Mouse (Mus musculus) c-Kit-positive CD71-positive TER-119-positive erythroid progenitor cells, embryonic 14.5 days (primary cell): ENCODE measurements around the gene C1qb.

ENCODE experiments used
- DNase-seq: peaks from one replicate; pipeline ENCODE4 v3.0.0-alpha.2; 2013; ENCODE audit warnings: low spot score

The C1qb gene

DNA sequence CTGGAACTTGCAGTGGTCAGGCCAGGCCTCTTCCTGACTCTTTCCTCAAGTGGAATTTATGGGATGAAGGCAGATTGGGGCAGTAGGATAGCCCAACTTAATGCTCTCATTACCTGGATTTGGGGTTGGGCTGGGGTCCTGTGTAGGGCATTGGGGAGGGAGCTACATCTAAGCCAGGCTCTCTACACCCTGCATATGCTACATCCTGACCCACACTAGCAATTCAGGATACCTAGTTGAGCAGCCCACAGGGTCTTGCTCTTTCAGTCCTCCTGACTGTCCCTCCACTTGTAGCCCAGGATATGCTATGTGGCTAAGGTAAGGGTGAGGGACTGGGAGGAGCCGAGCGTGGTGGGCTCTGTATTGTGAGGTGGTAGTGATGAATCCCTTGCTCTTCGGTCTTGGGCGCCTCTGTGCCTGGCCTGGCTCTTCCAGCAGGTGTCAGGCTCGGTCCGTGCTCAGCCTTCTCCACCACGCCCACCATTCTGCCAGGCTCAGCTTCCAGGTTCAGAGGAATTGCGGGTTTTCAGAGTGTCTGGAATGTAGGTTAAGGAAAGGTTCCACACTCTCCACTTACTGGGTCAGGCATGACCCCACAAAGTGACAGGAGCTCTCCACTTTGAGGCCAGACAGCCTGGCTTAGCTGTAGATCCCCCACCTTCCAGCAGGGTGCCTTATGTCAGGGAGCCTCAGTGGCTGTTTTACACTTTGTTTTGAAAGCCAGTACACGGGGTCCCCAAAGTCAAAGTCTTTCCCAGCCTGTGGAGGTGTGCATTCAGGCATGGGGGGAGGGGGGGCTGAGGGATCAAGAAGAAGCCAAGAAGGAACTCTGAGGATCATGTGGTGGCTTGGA lies 7.9 kb upstream of the C1qb start:
- no peak for DNase-seq

DNA sequence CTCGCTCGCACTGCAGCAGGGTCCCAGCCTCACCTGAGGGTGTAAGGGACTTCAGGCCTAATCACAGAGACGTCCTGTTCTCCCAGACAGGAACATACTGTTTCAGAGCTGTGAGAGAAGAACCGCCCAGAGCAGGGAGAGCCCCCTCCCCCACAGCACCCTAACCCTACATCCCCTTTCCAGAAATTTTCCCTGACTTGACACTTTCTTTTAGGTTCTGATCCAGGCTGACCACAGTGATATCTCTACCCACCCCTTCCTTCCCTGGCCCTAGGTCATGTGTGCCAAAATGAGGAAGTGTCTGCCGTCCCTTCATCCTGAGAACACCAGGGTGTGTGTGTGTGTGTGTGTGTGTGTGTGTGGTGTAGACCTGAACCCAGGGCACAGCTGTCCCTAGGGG lies 6.8 kb upstream of the C1qb start, which contains the start of gene C1qc:
Gene C1qc, minus strand, starts transcription at position 255 of the 400 bp plus-strand sequence.
- no peak for DNase-seq

DNA sequence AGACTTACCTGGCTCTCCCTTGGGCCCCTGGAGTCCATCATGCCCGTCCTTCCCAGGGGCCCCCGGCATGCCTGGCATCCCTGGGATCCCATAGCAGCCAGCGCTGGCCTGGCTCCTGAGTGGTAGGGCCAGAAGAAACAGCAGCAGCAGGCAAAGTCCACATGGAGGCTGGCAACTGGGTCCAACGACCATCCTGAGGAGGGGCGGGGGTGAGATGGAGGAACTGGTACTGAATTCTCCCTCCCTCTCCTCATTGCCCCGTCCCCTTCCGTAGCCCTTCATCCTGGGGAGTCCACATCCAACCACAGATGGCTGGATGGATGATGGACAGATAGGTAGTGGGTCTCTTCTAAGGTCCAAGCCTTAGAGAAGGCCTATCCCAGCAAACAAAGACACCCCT lies 6.4 kb upstream of the C1qb start:
- no peak for DNase-seq

DNA sequence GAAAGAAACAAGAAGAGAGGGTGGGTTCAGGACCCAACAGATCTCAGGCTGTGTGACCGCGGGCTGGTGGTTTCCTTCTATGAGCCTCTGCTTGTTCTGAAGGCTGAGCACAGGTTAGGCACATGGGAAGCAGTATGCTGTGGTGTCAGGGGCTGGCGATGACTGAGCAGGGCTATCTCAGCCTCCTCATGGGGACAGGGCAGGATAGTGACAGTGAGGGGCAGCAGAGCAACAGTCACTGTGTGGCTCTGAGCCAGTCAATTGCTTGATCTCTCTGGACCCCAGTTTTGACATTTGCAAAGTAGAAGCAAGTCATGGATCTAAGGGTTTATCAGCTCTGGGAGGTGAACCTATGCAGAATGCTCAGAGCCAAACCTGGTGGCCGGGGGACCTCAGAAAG lies 5.1 kb upstream of the C1qb start:
- no peak for DNase-seq

DNA sequence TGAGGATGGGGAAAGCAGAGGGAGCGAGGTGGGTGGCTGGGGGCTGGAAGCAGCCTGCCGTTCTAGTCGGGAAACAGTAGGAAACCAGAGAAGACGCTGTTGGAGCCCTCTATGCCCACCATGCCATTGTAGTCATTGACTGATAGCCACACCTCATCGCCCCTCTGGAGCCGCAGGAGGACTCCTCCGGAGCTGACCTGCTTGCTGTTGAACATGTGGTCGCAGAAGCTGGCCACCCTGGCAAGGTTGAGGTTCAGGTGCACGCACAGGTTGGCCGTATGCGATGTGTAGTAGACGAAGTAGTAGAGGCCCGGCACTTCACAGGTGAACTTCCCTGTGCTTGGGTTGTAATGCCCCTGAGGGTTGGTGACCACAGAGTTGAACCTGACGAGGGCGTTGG lies 4.0 kb upstream of the C1qb start:
- no peak for DNase-seq

DNA sequence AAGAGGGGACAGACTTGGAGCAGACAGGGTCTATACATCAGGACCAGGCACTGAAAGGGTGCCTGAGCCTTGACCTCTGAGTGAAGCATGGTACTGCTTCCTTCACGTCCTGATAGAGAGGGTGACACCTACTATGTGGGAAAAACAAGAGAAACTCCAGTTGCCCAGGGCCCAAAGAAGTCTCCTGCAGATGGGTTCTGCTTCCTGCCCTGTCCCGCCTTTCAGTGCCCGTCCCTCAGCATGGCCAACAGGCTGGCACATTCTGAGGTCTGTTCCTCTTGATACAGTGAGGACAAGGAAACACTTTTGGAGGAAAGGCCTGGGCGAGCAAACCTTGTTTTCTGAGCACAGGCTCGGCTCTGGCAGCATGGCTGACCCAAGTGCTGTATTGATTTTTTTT lies 1.7 kb upstream of the C1qb start:
- DNase-seq, result no peak

DNA sequence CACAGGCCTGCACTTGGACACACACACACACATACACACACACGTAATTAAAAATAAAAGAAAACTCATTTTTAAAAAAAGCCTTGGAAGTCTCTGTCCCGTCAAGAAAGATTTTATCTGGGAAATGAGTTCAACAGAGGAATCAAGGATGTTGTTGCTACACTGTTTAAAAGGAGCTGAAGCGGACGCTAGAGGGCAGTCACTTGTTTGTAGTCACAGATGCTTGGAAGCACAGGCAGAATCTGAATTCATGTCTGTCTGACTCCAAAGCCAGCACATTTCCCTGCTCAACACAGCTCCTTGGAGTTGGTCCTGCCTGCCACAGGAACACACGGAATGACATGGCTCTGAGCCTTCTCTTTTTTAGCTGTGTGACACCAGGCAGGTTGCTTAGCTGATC lies 7.4 kb downstream of the C1qb start:
- DNase-seq, result no peak

DNA sequence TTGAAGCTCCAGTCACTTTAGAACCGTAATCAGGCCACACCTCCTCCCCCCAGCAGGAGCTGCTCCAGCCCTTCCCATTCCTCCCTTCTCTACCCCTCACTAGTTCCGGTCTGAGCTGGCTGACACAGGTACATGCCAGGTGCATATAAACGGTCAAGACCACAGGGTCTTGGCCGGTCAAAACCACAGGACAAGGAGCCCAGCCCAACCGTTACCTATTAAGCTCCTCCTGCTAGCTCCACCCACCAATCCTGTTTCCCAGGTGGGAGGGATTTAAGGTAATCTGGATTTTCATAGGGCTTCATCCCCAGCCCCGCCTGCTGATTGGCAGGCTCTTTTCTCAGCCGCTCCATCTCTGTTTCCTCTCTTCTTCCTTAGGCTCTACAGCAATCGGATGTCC lies 7.8 kb downstream of the C1qb start:
- DNase-seq, result no peak

DNA sequence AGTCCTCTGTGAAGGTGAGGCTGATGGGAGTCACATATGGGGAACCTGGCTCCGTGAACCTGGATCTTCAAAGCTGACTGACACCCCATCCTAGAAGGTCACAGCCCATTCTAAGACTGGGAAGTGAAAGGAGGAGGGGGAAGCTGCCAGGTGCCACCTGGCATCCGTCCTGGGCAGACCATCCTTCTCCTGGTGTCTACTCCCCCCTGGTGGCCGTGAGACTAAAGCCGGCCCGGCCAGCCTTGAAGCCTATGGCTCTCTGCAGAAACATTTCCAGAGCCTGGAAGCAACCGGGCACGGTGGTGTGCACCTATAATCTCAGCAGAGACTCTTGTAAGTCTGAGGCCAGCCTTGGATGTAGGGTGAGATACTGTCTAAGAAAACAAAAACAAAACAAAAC lies 9.0 kb downstream of the C1qb start:
- DNase-seq, result no peak

DNA sequence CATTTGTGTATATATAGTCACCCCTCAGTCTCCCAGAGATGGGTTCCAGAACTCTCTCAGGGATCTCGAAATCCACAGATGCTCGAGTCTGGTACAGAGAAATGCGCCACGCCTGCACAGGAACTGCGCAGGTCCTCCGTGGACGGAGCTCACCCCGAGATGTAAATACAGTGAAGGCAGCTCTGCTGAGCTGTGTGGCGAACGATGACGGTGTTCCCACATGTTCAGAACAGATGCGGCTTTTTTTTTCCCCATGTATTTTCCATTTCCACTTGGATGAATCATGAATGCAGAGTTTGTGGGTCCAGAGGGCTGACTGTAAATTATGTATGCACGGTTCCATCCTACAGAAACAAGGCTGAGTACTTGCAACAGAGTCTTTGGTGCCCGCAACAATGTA lies 11.0 kb downstream of the C1qb start:
- DNase-seq, result no peak

DNA sequence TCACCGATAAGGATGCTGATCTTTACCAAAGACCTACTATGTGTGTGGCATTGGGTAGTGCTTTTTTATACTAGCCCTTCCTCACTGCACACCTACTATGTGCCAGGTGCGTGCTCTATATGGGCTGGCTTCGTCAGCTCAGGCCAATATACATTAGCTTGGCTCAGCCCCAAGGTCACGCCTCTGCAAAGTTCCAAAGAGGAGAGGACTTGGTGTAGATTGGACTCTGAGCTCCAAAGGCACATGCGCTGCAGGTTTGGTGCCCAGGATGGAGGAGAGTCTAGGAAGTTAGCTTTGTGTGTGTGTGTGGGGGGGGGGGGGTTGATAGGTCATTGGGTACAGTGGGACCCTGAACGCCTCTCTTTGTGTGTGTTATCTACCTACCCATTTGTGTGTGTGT lies 17.6 kb downstream of the C1qb start:
- no peak for DNase-seq

DNA sequence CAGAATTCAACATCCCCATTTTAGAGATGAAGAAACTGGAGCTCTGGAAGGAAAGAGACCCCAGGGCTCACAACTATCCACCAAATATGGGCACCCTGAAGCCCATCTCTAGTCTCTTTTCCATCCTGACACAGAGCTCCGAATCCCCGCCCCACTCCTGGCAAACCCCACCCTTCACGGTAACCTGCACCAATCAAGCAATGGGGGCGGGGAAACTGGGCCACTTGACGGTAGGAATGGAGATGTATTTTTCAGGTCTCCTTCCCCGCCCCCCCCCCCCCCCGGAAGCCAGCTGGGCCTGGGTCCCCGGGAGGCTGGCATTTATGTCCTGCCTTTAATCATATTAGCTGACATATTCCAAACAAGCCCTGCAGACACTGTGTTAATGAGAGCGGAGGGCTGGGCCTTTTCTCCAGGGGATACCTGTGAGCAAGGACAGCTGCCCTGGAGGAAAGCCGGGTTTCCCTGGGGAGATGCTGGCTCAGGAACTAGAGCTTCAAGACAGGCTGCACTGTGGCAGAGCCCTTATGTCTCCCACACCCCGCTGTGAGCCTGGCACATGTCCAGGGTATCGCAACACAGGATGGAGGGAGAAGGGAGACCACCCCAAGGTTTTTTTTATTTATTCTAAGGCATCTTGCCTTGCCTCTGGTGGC lies 18.2 kb downstream of the C1qb start:
- no peak for DNase-seq

DNA sequence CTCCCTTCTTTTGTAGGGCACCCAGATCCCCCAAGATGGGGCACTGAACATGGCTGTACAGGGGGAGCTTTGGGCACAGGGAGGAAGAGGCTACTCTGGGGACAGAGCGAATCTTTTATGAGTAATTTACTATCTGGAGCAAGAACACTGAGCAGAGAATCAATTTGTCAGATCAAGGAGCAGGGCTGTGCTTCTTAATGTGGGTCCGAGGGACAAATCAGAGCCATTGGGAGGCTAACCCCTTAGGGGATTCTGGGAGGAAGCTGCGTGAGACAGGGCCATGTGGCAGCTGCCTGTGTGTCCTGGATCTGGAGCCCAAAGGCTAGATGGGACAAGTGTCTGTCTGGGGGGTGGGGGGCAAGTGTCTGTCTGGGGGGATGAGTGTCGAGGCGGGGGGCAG lies 20.5 kb downstream of the C1qb start:
- DNase-seq, result no peak

DNA sequence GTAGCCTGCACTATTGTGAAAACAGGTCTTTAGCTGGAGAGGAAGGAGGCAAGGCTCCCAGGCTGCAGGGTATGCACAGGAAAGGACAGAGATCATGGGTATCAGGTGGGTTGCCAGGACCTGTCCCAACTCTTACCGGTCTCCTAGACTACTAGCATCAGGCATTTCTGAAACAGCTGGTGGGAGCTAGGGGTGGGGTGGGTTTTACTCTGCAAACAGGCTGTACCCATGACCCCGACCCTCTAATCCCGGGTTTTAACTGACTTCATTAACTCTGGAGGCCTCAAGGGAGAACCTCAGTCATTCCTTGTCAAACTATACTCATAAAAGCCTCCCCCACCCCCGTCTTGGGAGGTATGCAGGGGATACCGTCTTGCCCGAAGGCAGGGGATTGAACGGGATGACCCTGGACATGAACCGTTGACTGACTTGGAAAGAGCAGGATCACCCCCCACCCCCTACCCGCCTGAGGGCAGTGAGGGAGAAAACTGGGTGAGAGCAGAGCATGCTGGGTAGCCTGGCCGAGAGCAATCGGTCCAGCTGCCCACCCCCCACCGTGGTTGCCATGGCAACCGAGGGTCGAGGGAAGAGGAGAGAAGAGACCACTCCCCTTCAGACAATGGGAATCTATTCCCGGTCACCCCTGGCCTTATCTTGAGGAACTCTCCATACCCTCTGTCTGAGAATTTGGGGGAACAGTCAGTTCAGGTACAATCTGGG lies 21.1 kb downstream of the C1qb start:
- no peak for DNase-seq

DNA sequence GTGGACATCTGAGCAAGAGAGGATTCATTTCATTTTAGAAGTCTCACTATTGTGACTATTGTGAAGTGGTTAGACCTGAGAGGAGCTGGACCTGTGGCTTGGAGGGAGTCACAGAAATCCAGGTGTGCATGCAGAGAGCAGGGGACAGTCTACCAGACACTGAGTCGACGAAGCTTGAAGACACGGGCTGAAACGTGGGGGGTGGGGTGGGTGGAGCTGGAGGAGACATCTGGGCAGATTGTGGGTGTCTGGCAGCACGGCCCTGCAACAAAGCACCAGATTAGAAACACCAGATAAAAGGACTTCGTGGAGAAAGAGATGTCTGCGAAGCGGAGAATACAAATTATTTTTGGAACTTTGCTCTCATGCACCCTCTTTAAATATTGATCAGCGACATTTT lies 22.5 kb downstream of the C1qb start:
- no peak for DNase-seq

DNA sequence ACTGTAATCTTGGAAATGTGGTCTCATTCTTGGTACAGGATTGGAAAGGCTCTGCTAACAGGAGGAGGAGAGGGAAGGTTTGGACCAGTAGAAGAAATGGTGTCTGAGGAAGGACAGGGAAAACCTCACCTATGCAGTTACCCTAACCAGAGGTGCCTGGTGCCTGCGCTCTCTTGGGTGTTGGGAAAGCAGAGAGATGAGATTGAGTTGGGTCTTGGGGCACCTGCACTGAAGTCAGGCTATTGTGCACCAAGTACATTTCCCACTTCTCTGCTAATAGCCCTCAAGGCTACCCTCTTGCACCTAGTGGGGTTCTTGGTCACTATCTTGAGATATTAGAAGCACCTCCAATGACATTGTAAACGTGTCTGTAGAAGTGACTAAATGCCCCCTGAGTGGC lies 23.6 kb downstream of the C1qb start:
- no peak for DNase-seq

DNA sequence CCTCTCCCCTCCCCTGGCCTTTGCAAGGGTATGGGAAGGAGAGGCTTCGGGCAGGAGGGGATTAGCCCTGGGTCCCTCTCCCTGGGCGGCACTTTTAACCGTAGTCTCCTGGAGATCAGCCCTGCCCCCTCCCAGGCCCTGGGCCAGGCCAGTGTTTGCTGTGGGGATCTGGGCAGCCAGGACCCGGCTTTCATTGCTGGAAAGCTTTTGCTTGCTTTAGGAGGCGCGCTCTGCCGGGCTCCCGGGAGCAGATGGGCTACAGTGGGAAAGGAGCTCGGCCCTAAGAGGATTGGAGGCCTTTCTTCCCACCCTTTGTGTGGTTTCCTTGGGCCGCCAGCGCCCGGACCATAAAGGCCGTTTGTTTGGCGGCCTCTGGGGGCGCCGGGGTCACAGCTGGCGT lies 24.2 kb downstream of the C1qb start:
- DNase-seq, result no peak

DNA sequence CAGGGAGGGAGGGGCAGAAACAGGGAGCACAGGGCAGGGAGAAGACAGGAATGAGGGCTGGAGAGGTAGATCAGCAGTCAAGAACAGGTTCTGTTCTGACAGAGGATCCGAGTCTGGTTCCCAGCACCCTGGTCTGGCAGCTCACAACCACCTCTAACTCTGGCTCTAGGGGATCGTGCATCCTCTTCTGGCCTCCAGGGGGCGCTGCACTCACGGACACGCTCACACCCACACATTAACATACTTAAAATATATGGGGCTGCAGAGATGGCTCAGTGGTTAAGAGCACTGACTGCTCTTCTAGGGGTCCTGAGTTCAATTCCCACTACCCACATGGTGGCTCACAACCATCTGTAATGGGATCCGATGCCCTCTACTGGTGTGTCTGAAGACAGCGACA lies 26.0 kb downstream of the C1qb start:
- no peak for DNase-seq

DNA sequence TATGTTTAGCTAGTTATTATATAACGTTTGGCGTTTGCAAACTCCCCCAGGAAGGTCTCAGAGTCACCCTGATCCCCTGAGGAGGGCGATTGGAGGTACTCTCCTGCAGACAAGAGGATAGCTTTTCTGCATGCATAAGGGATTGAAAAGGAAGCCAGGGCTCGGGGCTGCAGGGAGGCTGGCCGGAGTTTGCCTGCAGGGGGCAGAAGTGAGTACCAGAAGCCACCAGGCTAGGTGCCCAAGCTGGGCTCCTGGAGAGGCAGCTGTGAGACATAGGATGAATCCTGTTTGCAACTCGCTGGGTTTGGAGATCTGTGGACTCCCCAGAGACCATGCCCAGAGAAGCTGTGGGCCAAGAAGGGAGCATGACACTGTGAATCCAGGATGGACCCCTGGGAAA lies 30.9 kb downstream of the C1qb start:
- DNase-seq, result no peak

DNA sequence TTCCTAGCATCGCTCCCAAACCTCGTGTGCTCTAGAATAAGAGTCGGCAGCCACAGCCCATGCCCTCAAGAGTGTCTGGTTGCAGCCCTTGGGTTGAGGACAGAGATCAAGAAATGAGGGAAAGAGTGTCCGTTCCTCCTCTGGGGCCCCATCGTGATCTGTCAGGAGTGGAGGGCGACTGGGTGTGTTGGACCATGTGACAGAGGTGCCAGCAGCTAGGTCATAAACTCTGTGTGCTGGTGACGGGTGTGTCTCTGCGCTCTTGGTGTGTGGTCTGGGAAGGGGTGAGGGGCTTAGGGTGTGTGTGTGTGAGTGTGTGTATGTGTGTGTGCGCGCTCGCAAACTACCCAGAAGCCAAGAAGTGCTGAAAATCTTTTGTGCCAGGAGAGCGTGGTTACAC lies 33.0 kb downstream of the C1qb start:
- no peak for DNase-seq

DNA sequence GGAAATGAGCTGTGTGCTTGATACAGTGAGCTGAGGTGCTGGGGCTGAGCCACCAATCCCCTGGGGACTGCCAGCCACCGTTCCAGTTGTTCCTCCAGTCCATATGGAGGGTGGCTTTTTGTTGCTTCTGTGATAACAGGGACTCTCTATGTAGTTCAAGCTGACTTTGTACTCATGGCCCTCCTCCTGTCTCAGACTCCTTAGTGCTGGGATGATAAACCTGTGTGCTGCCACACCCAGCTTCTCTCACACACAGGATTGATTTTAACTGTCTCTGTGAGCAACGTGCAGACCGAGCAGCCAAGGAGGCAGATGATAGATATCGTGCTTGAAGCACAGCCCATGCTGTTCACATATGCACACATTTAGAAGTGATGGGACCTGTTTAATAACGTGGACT lies 33.9 kb downstream of the C1qb start:
- no peak for DNase-seq

DNA sequence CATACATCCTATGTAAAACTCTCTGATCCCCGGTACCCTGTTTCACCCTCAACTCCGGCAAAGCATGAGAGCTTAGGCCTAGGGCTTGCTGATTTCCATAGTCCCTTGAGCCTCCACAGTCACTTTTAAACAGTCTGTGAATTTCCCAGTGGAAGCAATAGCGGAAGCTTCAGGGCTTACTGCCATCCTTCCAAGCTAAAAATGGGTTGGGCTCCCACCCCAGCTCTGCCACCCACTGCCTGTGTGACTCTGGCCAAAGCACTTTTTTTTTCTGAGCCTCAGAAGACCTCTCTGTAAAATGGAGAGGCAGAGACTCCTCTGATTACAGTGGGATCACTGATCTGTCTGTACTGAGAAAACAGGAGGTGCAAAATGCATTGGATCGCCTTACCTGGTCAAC lies 37.4 kb downstream of the C1qb start:
- no peak for DNase-seq

DNA sequence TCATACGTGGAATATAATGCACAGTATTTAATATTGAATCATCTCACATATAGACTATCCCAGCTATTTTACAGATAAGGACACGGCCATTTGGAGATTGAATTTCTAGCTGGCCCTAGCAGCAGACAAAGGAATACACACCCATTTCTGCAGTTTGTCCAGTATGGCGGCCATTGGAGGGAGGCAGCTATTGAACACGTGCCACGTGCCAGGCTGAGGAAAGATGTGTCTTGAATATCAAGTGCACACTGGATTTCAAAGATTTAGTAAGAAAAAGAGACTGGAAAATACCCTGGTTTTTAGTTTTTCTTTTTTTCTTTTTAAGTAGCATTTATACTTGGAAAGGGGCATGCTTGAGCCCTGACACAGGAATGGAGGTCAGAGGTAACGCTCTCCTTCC lies 38.8 kb downstream of the C1qb start:
- no peak for DNase-seq
